Mouse (Mus musculus): ENCODE results near the gene Slc38a11. TPM values are rescaled to one million over a fixed set of nuclear protein-coding genes. Genes with fewer than 3 reads are reported as not detected.

Gene Slc38a11
- total and polyA plus RNA-seq, 3 experiments: not detected

GRCm38 (mm10) chr2:65268731-65269130 is 95.1 kb downstream of the Slc38a11 start:
- in situ Hi-C loops (cut with MboI; ENCODE audit: low pct_ligation_motif_present, low pct_unique_long_range_greater_than_20kb, low sequenced_read_pairs) (no loop called here), dilution Hi-C loops (cut with MboI; ENCODE audit: extremely low pct_ligation_motif_present, extremely low pct_unique_long_range_greater_than_20kb, low sequenced_read_pairs) (no loop called here)
- no peaks in the 10 kb centered on the region for H3K79me2 ChIP-seq (replicated peaks; ENCODE audit: control insufficient read depth, extremely low read depth, insufficient read depth, poor library complexity, severe bottlenecking)
- no peak overlapping the region for H3K9ac ChIP-seq (ENCODE audit: insufficient read depth, low read depth)
- no peak overlapping the region for H3K4me3 ChIP-seq (replicated peaks in 1 of 3; ENCODE audit: low read depth in 2 of 3, low read length in 2 of 3, poor library complexity in 1 of 3)
- no peaks in the 10 kb centered on the region for H3K36me3 ChIP-seq (replicated peaks in 1 of 2; ENCODE audit: control insufficient read depth in 1 of 2, insufficient read depth in 1 of 2, low read length in 1 of 2)
- H3K9me3 ChIP-seq (replicated peaks; ENCODE audit: low read length): no peaks in the 10 kb centered on the region
- peaks cover 3 to 7% of the 10 kb centered on the region in 2 experiments; a peak in 3 of 4 replicates for H3K4me1 ChIP-seq (ENCODE audit: control insufficient read depth in 1 of 2, insufficient read depth in 2 of 2)
- no peaks in the 10 kb centered on the region for H3K27me3 ChIP-seq (replicated peaks)
- TF ChIP-seq MAFK (IDR thresholded peaks at IDR 0.05; ENCODE audit: insufficient replicate concordance, low read length) (no peak), PAX5 (IDR thresholded peaks at IDR 0.05; ENCODE audit: low read length) (no peak), TCF12 (IDR thresholded peaks at IDR 0.05; ENCODE audit: low read depth, low read length) (no peak), CHD2 (IDR thresholded peaks at IDR 0.05; ENCODE audit: low read length) (no peak)
- H3K27ac ChIP-seq (ENCODE audit: insufficient read depth, low read depth): no peak overlapping the region
- no peak overlapping the region for H3K4me2 ChIP-seq (ENCODE audit: insufficient read depth, low read depth, poor library complexity, severe bottlenecking)
- no peak for DNase-seq (ENCODE audit: extremely low read depth)

GRCm38 (mm10) chr2:65267834-65268233 is 96.0 kb downstream of the Slc38a11 start:
- no peaks in the 10 kb centered on the region for H3K9me3 ChIP-seq (replicated peaks; ENCODE audit: low read length)
- no peak for DNase-seq (ENCODE audit: extremely low read depth)
- H3K4me3 ChIP-seq (replicated peaks in 1 of 3; ENCODE audit: low read depth in 2 of 3, low read length in 2 of 3, poor library complexity in 1 of 3): no peak overlapping the region
- peaks cover 0 to 3% of the 10 kb centered on the region in 2 experiments; a peak in 2 of 4 replicates for H3K4me1 ChIP-seq (ENCODE audit: control insufficient read depth in 1 of 2, insufficient read depth in 2 of 2)
- H3K9ac ChIP-seq (ENCODE audit: insufficient read depth, low read depth): no peak overlapping the region
- no peaks in the 10 kb centered on the region for H3K27me3 ChIP-seq (replicated peaks)
- dilution Hi-C loops (cut with MboI; ENCODE audit: extremely low pct_ligation_motif_present, extremely low pct_unique_long_range_greater_than_20kb, low sequenced_read_pairs) (no loop called here), in situ Hi-C loops (cut with MboI; ENCODE audit: low pct_ligation_motif_present, low pct_unique_long_range_greater_than_20kb, low sequenced_read_pairs) (no loop called here)
- no peak for TF ChIP-seq MEF2A (IDR thresholded peaks at IDR 0.05; ENCODE audit: borderline replicate concordance, low read depth, low read length)
- no peak for TF ChIP-seq MYC (IDR thresholded peaks at IDR 0.05; ENCODE audit: low read depth, low read length)
- no peaks in the 10 kb centered on the region for H3K36me3 ChIP-seq (replicated peaks in 1 of 2; ENCODE audit: control insufficient read depth in 1 of 2, insufficient read depth in 1 of 2, low read length in 1 of 2)
- H3K27ac ChIP-seq (ENCODE audit: insufficient read depth, low read depth): no peak overlapping the region
- H3K79me2 ChIP-seq (replicated peaks; ENCODE audit: control insufficient read depth, extremely low read depth, insufficient read depth, poor library complexity, severe bottlenecking): no peaks in the 10 kb centered on the region
- H3K4me2 ChIP-seq (ENCODE audit: insufficient read depth, low read depth, poor library complexity, severe bottlenecking): no peak overlapping the region

DNA sequence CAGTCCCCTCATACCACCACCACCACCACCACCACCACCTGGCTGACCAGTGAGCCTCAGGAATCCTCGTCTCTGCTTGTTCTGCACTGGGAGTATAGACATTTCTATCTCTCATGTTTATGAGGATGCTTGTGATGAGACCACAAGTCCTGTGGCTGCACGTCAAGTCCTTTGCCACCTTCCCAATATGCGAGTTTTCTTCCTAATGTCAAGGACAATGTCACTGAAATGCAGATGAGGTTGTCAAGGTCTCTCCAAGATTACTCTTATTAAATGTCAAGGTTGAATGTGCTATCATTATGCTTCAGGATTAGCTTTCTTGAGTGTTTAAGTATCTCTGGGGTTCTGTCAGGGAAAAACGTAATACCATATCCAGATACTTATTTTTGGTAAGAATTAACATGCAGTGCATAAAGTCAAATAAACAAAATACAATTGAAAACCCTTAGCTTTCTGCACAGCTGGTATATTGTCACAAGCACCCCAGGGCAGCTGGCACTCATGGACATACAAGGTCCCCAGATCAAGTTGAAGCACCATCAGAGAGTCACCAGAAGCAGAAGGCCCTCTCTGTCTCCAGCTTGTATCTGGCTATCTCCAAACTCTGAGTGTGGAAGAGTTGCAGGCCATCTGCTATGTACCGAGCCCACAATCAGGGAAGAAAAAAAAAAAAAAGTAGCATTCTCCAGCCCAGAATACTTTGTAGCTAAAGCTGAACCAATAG is 97.1 kb downstream of the Slc38a11 start:
- TF ChIP-seq RAD21 (IDR thresholded peaks at IDR 0.05; ENCODE audit: low read depth, low read length) (no peak), KAT2A (IDR thresholded peaks at IDR 0.05; ENCODE audit: insufficient replicate concordance, low read length) (no peak), SIN3A (IDR thresholded peaks at IDR 0.05; ENCODE audit: low read length) (no peak), EP300 (IDR thresholded peaks at IDR 0.05; ENCODE audit: low read length) (no peak), RCOR1 (conservative IDR thresholded peaks at IDR 0.05; ENCODE audit: low read depth, low read length) (no peak), NRF1 (IDR thresholded peaks at IDR 0.05; ENCODE audit: low read depth, low read length) (no peak), MYC (IDR thresholded peaks at IDR 0.05; ENCODE audit: low read depth, low read length) (no peak), USF2 (conservative IDR thresholded peaks at IDR 0.05; ENCODE audit: low read depth, low read length) (no peak), JUN (IDR thresholded peaks at IDR 0.05; ENCODE audit: insufficient read depth, low read depth, low read length) (no peak)
- DNase-seq (ENCODE audit: extremely low read depth): no peak
- Histone ChIP-seq H3K27me3 (replicated peaks) (no peaks in the 10 kb centered on the region), H3K4me1 (ENCODE audit: control insufficient read depth in 1 of 2, insufficient read depth in 2 of 2) (peaks cover 0 to 3% of the 10 kb centered on the region in 2 experiments; a peak in 2 of 4 replicates), H3K79me2 (replicated peaks; ENCODE audit: control insufficient read depth, extremely low read depth, insufficient read depth, poor library complexity, severe bottlenecking) (no peaks in the 10 kb centered on the region), H3K9ac (ENCODE audit: insufficient read depth, low read depth) (no peak overlapping the region), H3K36me3 (replicated peaks in 1 of 2; ENCODE audit: control insufficient read depth in 1 of 2, insufficient read depth in 1 of 2, low read length in 1 of 2) (no peaks in the 10 kb centered on the region), H3K4me2 (ENCODE audit: insufficient read depth, low read depth, poor library complexity, severe bottlenecking) (no peak overlapping the region), H3K27ac (ENCODE audit: insufficient read depth, low read depth) (no peak overlapping the region), H3K4me3 (replicated peaks in 1 of 3; ENCODE audit: low read depth in 2 of 3, low read length in 2 of 3, poor library complexity in 1 of 3) (no peak overlapping the region), H3K9me3 (replicated peaks; ENCODE audit: low read length) (no peaks in the 10 kb centered on the region)
- dilution Hi-C loops (cut with MboI; ENCODE audit: extremely low pct_ligation_motif_present, extremely low pct_unique_long_range_greater_than_20kb, low sequenced_read_pairs) (no loop called here), in situ Hi-C loops (cut with MboI; ENCODE audit: low pct_ligation_motif_present, low pct_unique_long_range_greater_than_20kb, low sequenced_read_pairs) (no loop called here)

All from CH12.LX (cell line).